Mouse (Mus musculus) heart, embryonic 16.5 days (tissue): Measurements from ENCODE around the gene Anapc13. TPM values are rescaled to one million over a fixed set of nuclear protein-coding genes. Genes with fewer than 3 reads are reported as not detected.

Source experiments
- ATAC-seq: fragments of 200-750 bp; cut with Nextera tagmentation; replicated peaks from 2 replicates; pipeline ENCODE4 v1.8.0; 2017; ENCODE audit warnings: moderate number of reproducible peaks; ENCODE audit not compliant: insufficient read depth, low FRiP score; ENCODE audit errors: extremely low read depth
- H3K27ac ChIP-seq: fragments of 300-500 bp; sonication (generic); 2 replicates; pipeline ENCODE4 v1.5.1; 2014; ENCODE audit warnings: mild to moderate bottlenecking, low read length, control low read depth, moderate library complexity
- H3K27me3 ChIP-seq: fragments of 300-500 bp; sonication (generic); 2 replicates; pipeline ENCODE4 v1.6.1; 2014; ENCODE audit warnings: low read length, mixed read lengths; ENCODE audit not compliant: control insufficient read depth, insufficient read depth
- H3K36me3 ChIP-seq: fragments of 300-500 bp; sonication (generic); 2 replicates; pipeline ENCODE4 v1.6.1; 2014; ENCODE audit not compliant: control insufficient read depth, insufficient read depth
- H3K4me1 ChIP-seq: fragments of 300-500 bp; sonication (generic); 2 replicates; pipeline ENCODE4 v1.6.1; 2014; ENCODE audit warnings: low read length, mixed read lengths; ENCODE audit not compliant: control insufficient read depth, insufficient read depth
- H3K4me2 ChIP-seq: fragments of 300-500 bp; sonication (generic); 2 replicates; pipeline ENCODE4 v1.6.1; 2014; ENCODE audit warnings: low read depth, mild to moderate bottlenecking, control low read depth, low read length
- H3K4me3 ChIP-seq: fragments of 300-500 bp; sonication (generic); 2 replicates; pipeline ENCODE4 v1.5.1; 2014; ENCODE audit warnings: mild to moderate bottlenecking, control low read depth, low read length
- H3K9ac ChIP-seq: fragments of 300-500 bp; sonication (generic); 2 replicates; pipeline ENCODE4 v1.6.1; 2014; ENCODE audit warnings: low read length, control low read depth
- H3K9me3 ChIP-seq: fragments of 300-500 bp; sonication (generic); replicated peaks from 2 replicates; pipeline ENCODE4 v1.6.1; 2016; ENCODE audit warnings: low read length; ENCODE audit not compliant: control insufficient read depth
- WGBS: fragments of 180-500 bp; shearing (Covaris S2); extraction: QIAGEN DNeasy Blood & Tissue Kit; methylation state at CpG from one replicate; pipeline ENCODE4 v1.1.7; 2014; 5-methylcytosine and 5-hydroxymethylcytosine counted together
- polyA plus RNA-seq: library from polyadenylated mRNA; unstranded; fragments of >200 nt; fragmentation: Nextera tagmentation; extraction: Ambion mirVana; gene quantifications from 2 replicates; pipeline ENCODE4 v1.2.1, GENCODE M21; 2015

Gene Anapc13
- polyA plus RNA-seq, 1 experiment from 2014 or later: 211 TPM

DNA sequence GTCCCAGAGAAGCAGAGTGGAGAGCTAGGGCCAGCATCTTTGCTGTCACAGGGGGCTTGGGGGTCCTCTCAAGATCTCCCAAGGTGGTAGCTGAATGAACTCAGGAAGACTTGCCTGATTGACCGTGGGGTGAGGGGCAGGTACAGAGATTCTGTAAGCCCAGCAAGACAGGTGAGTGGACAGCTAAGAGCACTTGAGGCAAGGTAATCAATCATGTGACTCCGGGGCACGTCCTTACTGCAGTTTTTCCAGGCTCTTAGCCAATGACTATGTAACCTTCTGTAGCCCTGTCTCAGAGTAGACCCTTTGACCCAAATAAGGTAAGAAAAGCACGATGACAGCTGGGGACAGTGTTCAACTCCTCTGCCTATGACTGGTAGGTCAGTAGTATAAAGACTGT is 11.0 kb downstream of the Anapc13 start:
- Histone ChIP-seq H3K27ac (no peak overlapping the region), H3K4me3 (no peak overlapping the region), H3K4me1 (peaks cover 38% of the 10 kb centered on the region), H3K9me3 (no peaks in the 10 kb centered on the region), H3K36me3 (no peaks in the 10 kb centered on the region), H3K27me3 (no peaks in the 10 kb centered on the region), H3K9ac (no peak overlapping the region), H3K4me2 (no peak overlapping the region)
- 45% methylated on average over 4 of the region's 4 CpGs for WGBS
- ATAC-seq: no peak

DNA sequence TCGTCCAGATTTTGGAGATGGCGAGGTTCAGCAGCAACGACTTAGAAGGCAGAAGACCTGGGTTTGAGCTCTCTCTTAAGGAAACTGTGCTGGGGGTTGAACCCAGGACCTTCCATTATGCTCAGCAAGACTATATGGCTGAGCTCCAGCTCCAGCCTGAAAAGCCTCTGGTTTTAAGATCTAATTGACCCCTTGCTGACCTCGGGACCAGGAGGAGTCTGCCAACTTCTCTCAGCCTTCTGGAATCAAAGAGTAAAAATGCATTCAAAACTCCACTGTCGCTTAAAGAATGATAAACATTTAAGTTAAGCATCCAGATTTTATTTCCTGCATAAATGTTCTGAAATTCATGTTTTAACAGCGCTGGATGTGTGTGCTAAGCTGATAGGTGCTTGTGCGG is 12.9 kb downstream of the Anapc13 start:
- no peaks in the 10 kb centered on the region for H3K27me3 ChIP-seq
- no peak overlapping the region for H3K4me3 ChIP-seq
- no peak overlapping the region for H3K4me2 ChIP-seq
- H3K9ac ChIP-seq: peak overlapping the region; percentile 5; the same call in 1 of the 2 replicates
- WGBS: 49% methylated on average over 7 of the region's 7 CpGs
- H3K36me3 ChIP-seq: no peaks in the 10 kb centered on the region
- H3K27ac ChIP-seq: peak overlapping the region; percentile 61
- no peak for ATAC-seq
- no peaks in the 10 kb centered on the region for H3K9me3 ChIP-seq
- peaks cover 49% of the 10 kb centered on the region for H3K4me1 ChIP-seq

DNA sequence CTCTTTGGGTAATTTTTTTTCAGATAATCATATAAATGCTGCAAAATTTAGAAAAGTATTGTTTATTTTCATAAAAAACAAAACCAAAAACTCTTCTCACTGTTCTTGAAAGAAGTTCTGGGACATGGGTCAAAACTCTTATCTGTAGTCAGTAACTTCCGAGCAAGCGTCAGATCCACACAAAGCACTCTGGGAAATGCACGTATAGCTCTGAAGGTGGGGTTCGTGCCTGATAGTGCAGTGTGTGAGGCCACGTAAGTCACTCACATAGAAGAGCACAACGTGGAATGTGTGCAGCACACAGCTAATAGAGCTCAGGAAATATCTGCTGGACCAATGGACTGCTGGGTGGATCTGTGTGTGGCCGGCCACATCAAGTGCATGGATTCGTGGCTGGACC is 13.4 kb downstream of the Anapc13 start:
- H3K27me3 ChIP-seq: no peaks in the 10 kb centered on the region
- no peak overlapping the region for H3K9ac ChIP-seq
- no peak for ATAC-seq
- no peaks in the 10 kb centered on the region for H3K36me3 ChIP-seq
- 51% methylated on average over 8 of the region's 8 CpGs for WGBS
- H3K9me3 ChIP-seq: no peaks in the 10 kb centered on the region
- H3K27ac ChIP-seq: peak overlapping the region; percentile 61
- H3K4me3 ChIP-seq: no peak overlapping the region
- peaks cover 51% of the 10 kb centered on the region for H3K4me1 ChIP-seq
- H3K4me2 ChIP-seq: no peak overlapping the region

DNA sequence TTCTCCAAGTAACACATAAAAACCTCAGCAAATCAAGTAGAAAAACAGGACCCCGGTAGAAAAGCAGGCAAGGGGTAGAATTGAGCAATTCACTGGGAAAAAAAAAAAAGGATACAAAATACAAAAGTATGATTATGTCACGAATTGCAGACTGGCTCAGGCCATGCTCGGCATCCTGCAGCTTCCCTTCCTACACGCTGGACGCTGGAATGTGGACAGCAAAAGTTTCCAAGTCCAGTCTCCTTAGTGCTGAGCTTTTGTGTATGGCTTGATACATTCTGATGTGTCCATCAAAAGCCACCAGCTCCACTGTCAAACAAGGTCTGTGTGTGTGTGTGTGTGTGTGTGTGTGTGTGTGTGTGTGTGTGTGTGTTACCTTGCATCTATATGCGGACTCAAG is 15.4 kb downstream of the Anapc13 start:
- no peak overlapping the region for H3K9ac ChIP-seq
- H3K36me3 ChIP-seq: no peaks in the 10 kb centered on the region
- 45% methylated on average over 6 of the region's 6 CpGs for WGBS
- peaks cover 43% of the 10 kb centered on the region for H3K4me1 ChIP-seq
- H3K9me3 ChIP-seq: no peaks in the 10 kb centered on the region
- H3K4me2 ChIP-seq: no peak overlapping the region
- no peak overlapping the region; the same call in 1 of the 2 replicates for H3K27ac ChIP-seq
- no peaks in the 10 kb centered on the region for H3K27me3 ChIP-seq
- ATAC-seq: no peak
- no peak overlapping the region for H3K4me3 ChIP-seq

DNA sequence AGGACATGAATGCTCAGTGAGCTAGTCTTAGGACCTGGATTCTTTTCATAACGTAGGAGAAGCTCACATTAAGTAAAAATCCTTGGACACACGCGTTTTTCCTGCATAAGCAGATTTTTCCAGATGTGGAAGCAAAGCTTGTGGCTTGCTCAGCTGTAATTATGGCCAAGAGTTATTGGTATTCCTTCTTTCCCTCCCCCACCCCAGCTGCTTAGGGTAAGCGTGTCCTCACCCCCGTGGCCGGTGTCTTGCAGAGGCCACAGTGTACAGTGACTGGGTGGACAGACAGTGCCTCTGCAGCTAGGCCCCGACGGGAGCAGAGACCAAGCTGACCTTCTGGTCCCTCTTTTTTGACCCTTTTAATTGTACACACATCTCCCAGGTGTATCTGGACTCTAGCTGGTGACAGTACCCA is 17.0 kb downstream of the Anapc13 start:
- peak overlapping the region; percentile 8; the same call in 1 of the 2 replicates for H3K4me2 ChIP-seq
- H3K4me1 ChIP-seq: peaks cover 38% of the 10 kb centered on the region
- H3K9me3 ChIP-seq: no peaks in the 10 kb centered on the region
- no peaks in the 10 kb centered on the region for H3K27me3 ChIP-seq
- H3K4me3 ChIP-seq: no peak overlapping the region
- H3K27ac ChIP-seq: peak overlapping the region; percentile 89
- H3K9ac ChIP-seq: peak overlapping the region; percentile 38
- ATAC-seq: no peak
- WGBS: 40% methylated on average over 8 of the region's 8 CpGs
- H3K36me3 ChIP-seq: no peaks in the 10 kb centered on the region

DNA sequence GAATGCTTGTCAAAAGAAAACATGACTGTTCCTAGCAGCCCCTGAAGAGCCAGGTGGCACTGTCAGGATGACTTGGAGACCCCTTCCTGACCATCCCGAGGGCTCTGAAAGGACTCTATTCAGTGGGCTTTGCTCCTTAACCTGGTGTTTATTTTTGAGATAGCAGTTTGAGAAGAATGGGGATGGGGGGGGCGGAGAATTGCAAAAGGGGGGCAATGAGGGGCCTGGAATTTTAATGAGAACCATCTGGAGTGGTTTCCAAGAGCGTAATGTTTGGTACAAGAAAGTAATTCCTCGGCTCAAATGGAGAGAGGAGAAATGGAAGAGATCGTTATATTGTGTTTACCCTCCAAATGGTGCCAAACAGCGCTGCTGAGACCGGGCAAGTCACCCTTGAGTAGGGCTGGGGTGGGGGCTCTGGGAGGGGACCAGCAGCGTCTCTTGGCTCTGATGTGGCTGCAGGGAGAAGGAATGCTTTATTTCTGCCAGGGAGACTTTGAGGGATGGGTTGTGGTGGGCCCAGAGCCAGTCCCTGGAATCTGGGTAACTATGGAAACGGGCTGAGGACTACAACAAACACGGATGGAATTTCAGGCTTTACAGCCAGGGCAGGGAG is 17.5 kb downstream of the Anapc13 start:
- H3K9me3 ChIP-seq: no peaks in the 10 kb centered on the region
- peak overlapping the region; percentile 57 for H3K4me2 ChIP-seq
- H3K27me3 ChIP-seq: no peaks in the 10 kb centered on the region
- peaks cover 38% of the 10 kb centered on the region for H3K4me1 ChIP-seq
- H3K36me3 ChIP-seq: no peaks in the 10 kb centered on the region
- WGBS: 9% methylated on average over 10 of the region's 10 CpGs
- peak overlapping the region; percentile 89 for H3K27ac ChIP-seq
- H3K4me3 ChIP-seq: peak overlapping the region; percentile 26
- ATAC-seq: peak; percentile 81
- peak overlapping the region; percentile 38 for H3K9ac ChIP-seq

DNA sequence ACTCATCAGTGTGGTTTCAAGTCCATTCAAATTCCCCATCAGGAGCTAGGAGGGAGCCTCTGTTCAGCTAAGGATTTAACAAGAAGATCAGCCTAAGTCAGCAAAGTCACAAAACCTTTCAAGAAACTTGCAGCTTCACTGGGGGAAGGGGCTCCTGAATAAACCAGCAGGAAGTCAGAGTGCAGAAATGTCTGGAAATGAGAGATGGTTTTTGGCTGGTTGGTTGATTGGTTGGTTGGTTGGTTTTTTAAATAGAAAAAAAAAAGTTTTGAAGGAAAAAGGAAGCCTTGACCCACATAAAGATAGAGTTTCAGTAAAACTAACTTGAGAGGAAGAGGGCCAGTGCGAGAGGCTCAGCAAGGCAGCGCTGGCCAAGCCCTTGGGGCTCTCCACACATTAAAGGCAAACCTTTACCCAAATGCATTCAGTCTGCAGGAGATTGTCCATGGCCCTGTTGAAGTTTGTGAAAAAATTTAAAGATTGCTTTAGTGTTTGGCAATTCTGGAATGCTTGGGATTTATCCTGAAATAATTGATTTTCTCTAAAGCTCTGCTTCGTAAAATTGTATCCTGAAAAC is 19.1 kb downstream of the Anapc13 start:
- no peak overlapping the region for H3K4me2 ChIP-seq
- H3K4me1 ChIP-seq: peaks cover 27% of the 10 kb centered on the region
- H3K36me3 ChIP-seq: no peaks in the 10 kb centered on the region
- H3K27me3 ChIP-seq: no peaks in the 10 kb centered on the region
- 70% methylated on average over 3 of the region's 3 CpGs for WGBS
- no peak for ATAC-seq
- H3K4me3 ChIP-seq: no peak overlapping the region
- H3K9ac ChIP-seq: no peak overlapping the region
- H3K27ac ChIP-seq: no peak overlapping the region; the same call in 1 of the 2 replicates
- H3K9me3 ChIP-seq: no peaks in the 10 kb centered on the region

DNA sequence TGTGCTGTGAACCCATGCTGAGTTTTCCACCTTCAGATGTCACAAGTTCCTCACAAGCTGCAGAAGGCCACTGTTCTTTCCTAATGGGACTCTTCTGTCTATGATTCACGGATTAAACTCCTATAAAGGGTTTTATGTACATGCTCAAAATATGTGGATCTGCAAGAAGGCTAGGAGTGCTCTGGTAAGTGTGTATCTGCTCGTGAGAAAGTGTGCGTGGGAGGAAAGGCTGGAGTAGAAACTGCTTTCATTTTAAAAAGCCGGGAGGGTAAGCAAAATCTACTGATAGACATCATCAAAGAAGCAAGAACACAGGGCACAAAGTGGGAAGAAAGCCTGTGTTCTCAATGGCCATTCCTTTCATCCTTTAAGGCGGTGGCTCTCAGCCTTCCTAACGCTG is 20.9 kb downstream of the Anapc13 start:
- Histone ChIP-seq H3K27me3 (no peaks in the 10 kb centered on the region), H3K9me3 (no peaks in the 10 kb centered on the region), H3K36me3 (no peaks in the 10 kb centered on the region), H3K27ac (no peak overlapping the region), H3K4me3 (no peak overlapping the region), H3K9ac (no peak overlapping the region), H3K4me1 (peaks cover 22% of the 10 kb centered on the region), H3K4me2 (no peak overlapping the region)
- no peak for ATAC-seq
- WGBS: 73% methylated on average over 6 of the region's 6 CpGs

DNA sequence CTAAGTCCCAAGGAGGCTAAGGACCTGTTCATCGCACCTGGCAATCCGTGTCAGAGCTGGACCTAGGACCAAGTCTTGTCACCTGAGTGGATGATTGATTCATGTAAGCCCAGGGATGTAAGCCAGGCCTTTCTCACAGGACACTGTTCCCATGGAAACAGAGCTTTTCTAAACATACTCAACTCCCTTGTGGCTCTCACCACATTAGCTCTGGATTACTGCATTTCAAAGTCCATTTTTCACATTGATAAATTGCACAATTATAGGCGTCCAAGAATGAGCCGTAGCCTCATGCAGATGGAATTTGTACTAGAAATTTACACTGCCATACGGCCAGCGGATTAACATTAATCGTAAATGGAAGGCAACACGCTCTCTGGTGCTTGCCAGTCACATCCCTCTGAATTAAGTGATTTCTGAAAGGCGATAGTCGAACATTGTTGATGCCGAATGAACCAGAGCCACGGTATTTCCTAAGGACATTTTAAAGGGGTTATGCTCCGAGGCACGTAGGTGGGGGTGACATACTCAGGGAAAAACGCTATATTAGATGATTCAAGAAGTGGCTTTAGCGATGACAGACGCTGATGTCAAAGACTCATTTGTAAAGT is 23.9 kb downstream of the Anapc13 start:
- no peak overlapping the region for H3K4me3 ChIP-seq
- no peaks in the 10 kb centered on the region; the same call in 1 of the 2 replicates for H3K27me3 ChIP-seq
- H3K9me3 ChIP-seq: peaks cover 3% of the 10 kb centered on the region; the same call in 1 of the 2 replicates
- H3K4me1 ChIP-seq: no peaks in the 10 kb centered on the region; the same call in 1 of the 2 replicates
- H3K4me2 ChIP-seq: no peak overlapping the region
- WGBS: 65% methylated on average over 17 of the region's 17 CpGs
- H3K36me3 ChIP-seq: no peaks in the 10 kb centered on the region
- no peak overlapping the region for H3K27ac ChIP-seq
- H3K9ac ChIP-seq: no peak overlapping the region
- ATAC-seq: 0 out of 2 replicates have a peak, but pooled peaks have one; percentile 41
